Mouse (Mus musculus) granulocyte monocyte progenitor cell, adult 5-6 weeks (primary cell): ENCODE data around the gene Gm14393. TPM values are rescaled to one million over a fixed set of nuclear protein-coding genes. Genes with fewer than 3 reads are reported as not detected.
"Not testable (repeated sequence)": the region's sequence is repeated elsewhere in the genome, so short reads cannot be mapped to it uniquely, and the experiment has no call there.

Experiments
- ATAC-seq: replicated peaks from 2 replicates; pipeline ENCODE4 v1.8.0; 2016; ENCODE audit warnings: mild to moderate bottlenecking, moderate TSS enrichment, inconsistent platforms; ENCODE audit not compliant: poor library complexity, severe bottlenecking
- total RNA-seq, 2 experiments: library from RNA; stranded (forward) in 1 of 2; stranded (reverse) in 1 of 2; fragments of 200-712, 200-1000 nt in 1 of 2; fragments of >200 nt in 1 of 2; fragmentation: Nextera tagmentation in 1 of 2; gene quantifications; 2 replicates each; pipeline ENCODE4 v1.2.3; 2014 to 2017

The Gm14393 gene
- not detected in 2 replicates for total RNA-seq (2014; fragmentation: Nextera tagmentation)
- total RNA-seq (2017), result not detected in 2 replicates

GRCm38 (mm10) chr2:175067681-175068261, at the start of gene Gm14393:
TSS of gene Gm14393 (minus strand) at chr2:175067781.
- ATAC-seq, result not testable (repeated sequence)

DNA sequence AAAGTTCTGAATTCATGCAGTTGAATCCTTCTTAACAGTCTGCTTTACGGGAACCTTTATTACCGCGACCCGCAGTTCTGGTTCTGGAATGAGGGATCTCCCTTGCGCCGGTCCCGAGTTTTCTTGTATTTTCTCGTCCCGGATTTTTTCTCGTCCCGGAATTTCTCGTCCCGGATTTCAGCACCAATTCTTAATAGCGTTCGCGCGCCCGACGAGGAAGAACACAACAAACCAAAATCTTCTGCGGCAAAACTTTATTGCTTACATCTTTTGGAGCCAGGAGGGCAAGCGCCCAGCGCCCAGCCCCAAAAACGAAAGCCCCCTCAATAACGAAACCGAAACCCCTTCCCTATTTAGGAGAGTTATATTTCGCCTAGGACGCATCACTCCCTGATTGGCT, 23.3 kb downstream of the Gm14393 start:
- ATAC-seq, result not testable (repeated sequence)

Other genes with a start within 250 kb of the Gm14393 start
- not detected in 2 replicates for gene Gm14444, start 57.5 kb downstream of the Gm14393 start, total RNA-seq (2014; fragmentation: Nextera tagmentation)
- not detected in 2 replicates for gene Gm14444, start 57.5 kb downstream of the Gm14393 start, total RNA-seq (2017)
- 4.1 and 17.1 TPM in 2 replicates for gene Gm14399, start 74.2 kb upstream of the Gm14393 start, total RNA-seq (2014; fragmentation: Nextera tagmentation)
- 15.5 and 60.9 TPM in 2 replicates for gene Gm14399, start 74.2 kb upstream of the Gm14393 start, total RNA-seq (2017)
- 0.06 TPM in 1 of 2 replicates, not detected in the other for gene Gm14443, start 108.1 kb upstream of the Gm14393 start, total RNA-seq (2014; fragmentation: Nextera tagmentation)
- gene Gm14443, start 108.1 kb upstream of the Gm14393 start, total RNA-seq (2017), result 0.22 and 0.31 TPM in 2 replicates
- gene Gm14391, start 139.1 kb upstream of the Gm14393 start, total RNA-seq (2014; fragmentation: Nextera tagmentation), result 7.6 and 11.2 TPM in 2 replicates
- 12.1 and 24.7 TPM in 2 replicates for gene Gm14391, start 139.1 kb upstream of the Gm14393 start, total RNA-seq (2017)
- 14.1 and 17.3 TPM in 2 replicates for gene Gm14440, start 207.3 kb upstream of the Gm14393 start, total RNA-seq (2014; fragmentation: Nextera tagmentation)
- 9.7 TPM in 1 of 2 replicates, not detected in the other for gene Gm14440, start 207.3 kb upstream of the Gm14393 start, total RNA-seq (2017)